Mouse (Mus musculus): ENCODE measurements around the gene Zc3h6.

DNA sequence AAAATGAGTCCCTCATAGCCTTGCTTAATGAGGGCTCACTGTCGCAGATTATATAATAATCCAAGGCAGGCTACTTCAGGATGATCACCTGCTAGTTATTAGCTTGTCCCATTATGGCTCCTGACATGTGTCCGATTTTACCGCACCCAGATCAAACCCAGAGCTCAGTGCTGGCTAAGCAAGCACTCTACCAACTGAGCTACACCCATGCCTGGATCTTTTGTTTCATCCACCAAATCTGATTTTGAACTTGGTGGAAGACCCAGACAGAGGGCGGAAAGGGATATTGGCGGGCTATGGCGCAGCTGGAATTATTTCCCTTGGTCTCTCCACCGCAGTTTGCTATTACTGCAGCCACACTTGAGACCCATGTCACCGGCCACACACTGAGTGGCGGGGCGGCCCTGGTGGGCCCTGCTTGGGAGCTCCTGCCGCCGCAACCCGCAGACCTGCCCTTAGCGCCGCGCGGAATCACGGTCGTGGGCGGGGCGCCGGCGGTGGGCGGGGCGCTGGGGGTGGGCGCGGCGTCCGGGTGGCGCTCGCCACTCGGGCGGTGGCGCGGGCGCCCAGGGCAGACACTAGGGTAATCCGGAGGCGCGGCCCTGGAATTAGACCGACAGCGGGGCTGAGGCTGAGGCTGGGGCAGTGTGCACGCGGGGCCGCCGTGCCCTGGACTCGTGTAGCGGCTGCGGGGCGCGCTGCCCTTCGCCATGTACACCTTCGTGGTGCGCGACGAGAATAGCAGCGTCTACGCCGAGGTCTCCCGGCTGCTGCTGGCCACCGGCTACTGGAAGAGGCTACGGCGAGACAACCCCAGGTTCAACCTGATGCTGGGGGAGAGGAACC lies 98.5 kb downstream of the Zc3h6 start, which contains the start of gene Ttl:
- TF ChIP-seq FLI1 (IDR thresholded peaks at IDR 0.05; ENCODE audit: low read length) (no peak), GATA1 (IDR thresholded peaks at IDR 0.05; ENCODE audit: borderline replicate concordance, low read length) (no peak)
